Mouse (Mus musculus): Measurements from ENCODE around the gene Coro2b.

Coro2b gene

GRCm38 (mm10) chr9:62536655-62537631 lies at the start of gene Coro2b:
Coro2b (minus strand) TSS chr9:62537044.
- DNase-seq (ENCODE audit: low spot score in 2 of 2) = peak; percentile 64 to 72

- DNase-seq (ENCODE audit: low spot score in 2 of 2) = no peak
These were observed 40.7 kb upstream of the Coro2b start for GRCm38 (mm10) chr9:62577558-62577957.

- DNase-seq (ENCODE audit: low spot score in 2 of 2) = no peak
These were observed 32.3 kb upstream of the Coro2b start for GRCm38 (mm10) chr9:62569121-62569520.

GRCm38 (mm10) chr9:62567818-62568217 lies 31.0 kb upstream of the Coro2b start:
- DNase-seq (ENCODE audit: low spot score in 2 of 2) = no peak

- DNase-seq (ENCODE audit: low spot score in 2 of 2) = no peak
These were observed 25.4 kb upstream of the Coro2b start for GRCm38 (mm10) chr9:62562236-62562635.

GRCm38 (mm10) chr9:62560432-62560831 lies 23.6 kb upstream of the Coro2b start:
- no peak for DNase-seq (ENCODE audit: low spot score in 2 of 2)

- DNase-seq (ENCODE audit: low spot score in 2 of 2) = peak; percentile 59 to 69
These were observed 23.2 kb upstream of the Coro2b start for GRCm38 (mm10) chr9:62560006-62560405.

- DNase-seq (ENCODE audit: low spot score in 2 of 2) = no peak
These were observed 22.6 kb upstream of the Coro2b start for GRCm38 (mm10) chr9:62559446-62559845.

- DNase-seq (ENCODE audit: low spot score in 2 of 2) = no peak
These were observed 21.2 kb upstream of the Coro2b start for GRCm38 (mm10) chr9:62558058-62558457.

GRCm38 (mm10) chr9:62556748-62557147 lies 19.9 kb upstream of the Coro2b start:
- DNase-seq (ENCODE audit: low spot score in 2 of 2) = no peak

- no peak for DNase-seq (ENCODE audit: low spot score in 2 of 2)
These were observed 18.5 kb upstream of the Coro2b start for GRCm38 (mm10) chr9:62555258-62555856.

- peak; percentile 64 to 79 for DNase-seq (ENCODE audit: low spot score in 2 of 2)
These were observed 17.8 kb upstream of the Coro2b start for GRCm38 (mm10) chr9:62554606-62555005.

- DNase-seq (ENCODE audit: low spot score in 2 of 2) = peak in 1 of 2 experiments; percentile 52
These were observed 16.6 kb upstream of the Coro2b start for GRCm38 (mm10) chr9:62553366-62553940.

- DNase-seq (ENCODE audit: low spot score in 2 of 2) = no peak
These were observed 14.7 kb upstream of the Coro2b start for GRCm38 (mm10) chr9:62551531-62551930.

- no peak for DNase-seq (ENCODE audit: low spot score in 2 of 2)
These were observed 13.8 kb upstream of the Coro2b start for GRCm38 (mm10) chr9:62550661-62551093.

GRCm38 (mm10) chr9:62549809-62550208 lies 13.0 kb upstream of the Coro2b start:
- DNase-seq (ENCODE audit: low spot score in 2 of 2) = peak; percentile 90 to 91

GRCm38 (mm10) chr9:62547476-62547875 lies 10.6 kb upstream of the Coro2b start:
- no peak for DNase-seq (ENCODE audit: low spot score in 2 of 2)

GRCm38 (mm10) chr9:62544856-62545255 lies 8.0 kb upstream of the Coro2b start:
- peak in 1 of 2 experiments; percentile 75 for DNase-seq (ENCODE audit: low spot score in 2 of 2)

GRCm38 (mm10) chr9:62543878-62544277 lies 7.0 kb upstream of the Coro2b start:
- no peak for DNase-seq (ENCODE audit: low spot score in 2 of 2)

- no peak for DNase-seq (ENCODE audit: low spot score in 2 of 2)
These were observed 4.8 kb upstream of the Coro2b start for GRCm38 (mm10) chr9:62541606-62542005.

GRCm38 (mm10) chr9:62541182-62541581 lies 4.3 kb upstream of the Coro2b start:
- no peak for DNase-seq (ENCODE audit: low spot score in 2 of 2)

GRCm38 (mm10) chr9:62540736-62541135 lies 3.9 kb upstream of the Coro2b start:
- peak; percentile 78 to 87 for DNase-seq (ENCODE audit: low spot score in 2 of 2)
